Mouse (Mus musculus) stomach, postnatal 0 days (tissue): Measurements from ENCODE around the gene Ly86.

Source experiments
- CTCF ChIP-seq: IDR thresholded peaks from 2 replicates; pipeline ENCODE4 v1.5.1; 2016; ENCODE audit warnings: antibody characterized with exemption, low read depth, mild to moderate bottlenecking, moderate library complexity
- EP300 ChIP-seq: optimal IDR thresholded peaks from 2 replicates; pipeline ENCODE3; 2016; ENCODE audit warnings: antibody characterized with exemption

- TF ChIP-seq EP300 (no peak), CTCF (no peak)
Measured at GRCm38 (mm10) chr13:37355642-37356331, 10.8 kb downstream of the Ly86 start.
